In genomic region chr10:4071845-4072345, GRCm38 (mm10) we compare ENCODE assay signal across 22 mouse cellular contexts.
"Had no signal": no experiment of that assay in that cellular context is flagged by ENCODE, and none has a peak within 500 bp of the region (broad histone marks: within the 10 kb centered on the region; RNA-seq: fewer than 3 reads in every experiment).

No protein-coding gene starts in this region.

- ATAC-seq: liver, postnatal 0 days; midbrain, embryonic 15.5 days had no signal

- H3K9ac ChIP-seq: kidney, embryonic 15.5 days; limb, embryonic 12.5 days; limb, embryonic 15.5 days; liver, embryonic 14.5 days; liver, postnatal 0 days; midbrain, embryonic 12.5 days; midbrain, embryonic 15.5 days; neural tube, embryonic 12.5 days; neural tube, embryonic 15.5 days had no signal

- H3K4me3 ChIP-seq: kidney, embryonic 15.5 days; limb, embryonic 12.5 days; limb, embryonic 15.5 days; midbrain, embryonic 12.5 days; midbrain, embryonic 15.5 days; neural tube, embryonic 12.5 days; neural tube, embryonic 15.5 days had no signal

- H3K9me3 ChIP-seq: kidney, embryonic 15.5 days; limb, embryonic 12.5 days; limb, embryonic 15.5 days; midbrain, embryonic 12.5 days; midbrain, embryonic 15.5 days; neural tube, embryonic 12.5 days; neural tube, embryonic 15.5 days had no signal

- DNase-seq: kidney, adult 11 months; kidney, adult 8-10 months; kidney, postnatal 10 days; kidney, postnatal 36 days; layer of hippocampus, postnatal 36 days; liver, postnatal 0 days; right cerebral cortex, adult 18-20 months; right cerebral cortex, postnatal 14 days; right cerebral cortex, postnatal 4 days; thymus, adult 2 months; thymus, postnatal 14 days; thymus, postnatal 4 days had no signal

- H3K4me1 ChIP-seq: limb, embryonic 12.5 days; limb, embryonic 15.5 days; midbrain, embryonic 12.5 days; midbrain, embryonic 15.5 days; neural tube, embryonic 12.5 days; neural tube, embryonic 15.5 days had no signal

- H3K36me3 ChIP-seq: kidney, embryonic 15.5 days; limb, embryonic 12.5 days; limb, embryonic 15.5 days; midbrain, embryonic 12.5 days; midbrain, embryonic 15.5 days; neural tube, embryonic 12.5 days; neural tube, embryonic 15.5 days had no signal

- H3K27ac ChIP-seq: kidney, embryonic 15.5 days; limb, embryonic 12.5 days; limb, embryonic 15.5 days; liver, embryonic 14.5 days; midbrain, embryonic 12.5 days; midbrain, embryonic 15.5 days; neural tube, embryonic 12.5 days; neural tube, embryonic 15.5 days; stomach, postnatal 0 days had no signal

- H3K27me3 ChIP-seq: kidney, embryonic 15.5 days; limb, embryonic 12.5 days; limb, embryonic 15.5 days; midbrain, embryonic 12.5 days; midbrain, embryonic 15.5 days; neural tube, embryonic 12.5 days; neural tube, embryonic 15.5 days had no signal

- H3K4me2 ChIP-seq: kidney, embryonic 15.5 days; limb, embryonic 12.5 days; limb, embryonic 15.5 days; liver, embryonic 11.5 days; midbrain, embryonic 12.5 days; midbrain, embryonic 15.5 days; neural tube, embryonic 12.5 days; neural tube, embryonic 15.5 days had no signal
